Mouse (Mus musculus) stomach, postnatal 0 days (tissue): Measurements from ENCODE around the gene C5ar2.

ENCODE experiments used
- CTCF ChIP-seq: IDR thresholded peaks from 2 replicates; pipeline ENCODE4 v1.5.1; 2016; ENCODE audit warnings: antibody characterized with exemption, low read depth, mild to moderate bottlenecking, moderate library complexity
- EP300 ChIP-seq: optimal IDR thresholded peaks from 2 replicates; pipeline ENCODE3; 2016; ENCODE audit warnings: antibody characterized with exemption

DNA sequence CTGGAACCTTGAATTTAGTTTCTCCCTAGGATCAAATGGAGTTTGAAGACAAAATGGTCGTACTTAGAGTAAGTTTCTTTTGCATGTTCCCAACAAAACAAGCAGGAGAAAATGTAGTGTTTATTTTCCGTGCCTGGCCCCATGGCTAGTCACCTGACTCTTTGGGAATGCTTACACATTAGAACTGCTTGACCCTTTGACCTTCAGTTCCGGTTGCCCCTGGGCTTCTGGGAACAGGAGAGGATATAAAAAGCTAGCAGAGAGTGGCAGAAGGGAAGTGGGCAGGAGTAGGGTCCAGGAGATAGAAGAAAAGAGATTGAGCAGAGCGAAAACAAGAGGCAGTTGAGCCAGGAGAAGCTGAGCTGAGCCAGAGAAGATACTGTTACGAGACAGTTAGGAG, 14.1 kb downstream of the C5ar2 start:
- TF ChIP-seq CTCF (no peak), EP300 (no peak)
